20 mouse cellular contexts compared by ENCODE assay signal in genomic region chr10:94299301-94299700, GRCm38 (mm10). TPM values are rescaled to one million over a fixed set of nuclear protein-coding genes. Genes with fewer than 3 reads are reported as not detected.
"Had no signal": no experiment of that assay in that cellular context is flagged by ENCODE, and none has a peak within 500 bp of the region (broad histone marks: within the 10 kb centered on the region; RNA-seq: fewer than 3 reads in every experiment).

No protein-coding gene starts in this region.

- H3K4me2 ChIP-seq: limb, embryonic 13.5 days; midbrain, embryonic 12.5 days; neural tube, embryonic 13.5 days had no signal

- ATAC-seq: midbrain, embryonic 16.5 days had no signal

- H3K9me3 ChIP-seq: limb, embryonic 13.5 days; midbrain, embryonic 12.5 days; neural tube, embryonic 13.5 days had no signal

- H3K4me3 ChIP-seq: limb, embryonic 13.5 days; midbrain, embryonic 12.5 days; neural tube, embryonic 13.5 days had no signal

- H3K27ac ChIP-seq: limb, embryonic 13.5 days; liver, embryonic 14.5 days; midbrain, embryonic 12.5 days; neural tube, embryonic 13.5 days had no signal

- H3K27me3 ChIP-seq: midbrain, embryonic 12.5 days; neural tube, embryonic 13.5 days had no signal

- H3K36me3 ChIP-seq: limb, embryonic 13.5 days; midbrain, embryonic 12.5 days; neural tube, embryonic 13.5 days had no signal

- H3K9ac ChIP-seq: limb, embryonic 13.5 days; liver, embryonic 14.5 days; midbrain, embryonic 12.5 days; neural tube, embryonic 13.5 days had no signal

- DNase-seq: layer of hippocampus, adult 9-11 months; layer of hippocampus, postnatal 36 days; left cerebral cortex, postnatal 4 days; lung, adult 18-20 months; retina, postnatal 1 day; right cerebral cortex, postnatal 4 days; spleen, adult 18-20 months; thymus, adult 2 months; thymus, postnatal 25 days had no signal

RNA-seq across cellular contexts. Expression of gene Gm4792, which starts 0.8 kb away (rescaled TPM):
- total RNA-seq: layer of hippocampus, adult 18-20 months; layer of hippocampus, postnatal 36 days; left cerebral cortex, adult 8-10 months; left cerebral cortex, postnatal 4 days; liver, adult 2 months; megakaryocyte-erythroid progenitor cell, adult 5-6 weeks had no signal
- polyA plus RNA-seq: limb, embryonic 13.5 days; liver, adult 2 months; liver, embryonic 14.5 days; lung, embryonic 16.5 days; neural tube, embryonic 13.5 days; stomach, embryonic 14.5 days; thymus, adult 2 months had no signal
